Mouse (Mus musculus): Measurements from ENCODE around the gene Slc7a7. TPM values are rescaled to one million over a fixed set of nuclear protein-coding genes. Genes with fewer than 3 reads are reported as not detected.

Gene Slc7a7
- total RNA-seq, 2 experiments from 2014 or later: 3.8 to 4.0 TPM

DNA sequence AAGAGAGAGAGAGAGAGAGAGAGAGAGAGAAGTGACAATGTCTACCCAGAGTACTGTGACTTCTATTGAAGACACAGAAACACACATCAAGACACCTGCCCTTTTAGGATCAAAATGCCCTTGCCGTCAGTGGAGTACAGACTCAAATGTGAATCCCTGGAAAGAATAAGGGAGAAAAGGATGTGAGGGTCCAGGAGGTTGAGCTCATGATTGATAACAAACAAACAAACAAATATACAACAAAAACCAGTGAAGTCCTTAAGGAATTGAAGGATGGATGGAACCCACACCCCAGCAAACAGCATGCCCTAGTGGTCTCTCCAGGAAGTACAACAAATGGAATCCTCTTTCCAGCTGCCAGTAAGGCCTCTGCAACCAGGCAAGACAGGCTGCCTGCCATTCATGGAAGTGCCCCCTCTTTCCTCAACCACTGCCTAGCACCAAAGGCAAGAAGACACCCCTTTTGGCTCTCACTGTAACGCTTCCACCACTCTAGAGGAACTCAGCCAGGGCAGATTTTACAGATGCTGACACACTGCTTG, 4.9 kb downstream of the Slc7a7 start:
- DNase-seq: peak; percentile 51 to 74

DNA sequence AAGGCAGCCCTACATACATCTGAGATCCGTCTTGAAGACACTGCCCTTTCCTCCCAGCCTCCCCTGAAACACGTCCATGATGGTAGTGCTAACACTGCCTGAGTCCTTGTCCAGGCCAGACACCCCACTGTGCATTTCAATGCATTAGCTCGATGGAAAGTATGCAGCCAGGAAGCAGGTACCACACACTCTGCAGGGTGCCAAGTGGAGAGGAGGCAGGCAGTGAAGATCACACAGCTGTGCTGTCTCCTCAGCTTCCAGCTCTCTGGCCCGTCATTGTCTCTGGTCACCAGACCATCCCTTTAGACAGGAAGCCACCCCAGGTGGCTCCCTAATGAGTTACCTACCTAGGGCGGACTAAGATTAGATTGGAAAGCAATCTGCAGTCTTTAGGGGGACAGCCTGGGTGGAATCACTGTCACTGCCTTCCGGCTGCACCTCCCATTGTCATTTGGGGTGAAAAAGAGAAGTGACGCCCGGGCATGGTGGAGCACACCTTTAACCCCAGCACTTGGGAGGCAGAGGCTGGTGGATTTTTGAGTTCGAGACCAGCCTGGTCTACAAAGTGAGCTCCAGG, 5.5 kb downstream of the Slc7a7 start:
- no peak for DNase-seq

DNA sequence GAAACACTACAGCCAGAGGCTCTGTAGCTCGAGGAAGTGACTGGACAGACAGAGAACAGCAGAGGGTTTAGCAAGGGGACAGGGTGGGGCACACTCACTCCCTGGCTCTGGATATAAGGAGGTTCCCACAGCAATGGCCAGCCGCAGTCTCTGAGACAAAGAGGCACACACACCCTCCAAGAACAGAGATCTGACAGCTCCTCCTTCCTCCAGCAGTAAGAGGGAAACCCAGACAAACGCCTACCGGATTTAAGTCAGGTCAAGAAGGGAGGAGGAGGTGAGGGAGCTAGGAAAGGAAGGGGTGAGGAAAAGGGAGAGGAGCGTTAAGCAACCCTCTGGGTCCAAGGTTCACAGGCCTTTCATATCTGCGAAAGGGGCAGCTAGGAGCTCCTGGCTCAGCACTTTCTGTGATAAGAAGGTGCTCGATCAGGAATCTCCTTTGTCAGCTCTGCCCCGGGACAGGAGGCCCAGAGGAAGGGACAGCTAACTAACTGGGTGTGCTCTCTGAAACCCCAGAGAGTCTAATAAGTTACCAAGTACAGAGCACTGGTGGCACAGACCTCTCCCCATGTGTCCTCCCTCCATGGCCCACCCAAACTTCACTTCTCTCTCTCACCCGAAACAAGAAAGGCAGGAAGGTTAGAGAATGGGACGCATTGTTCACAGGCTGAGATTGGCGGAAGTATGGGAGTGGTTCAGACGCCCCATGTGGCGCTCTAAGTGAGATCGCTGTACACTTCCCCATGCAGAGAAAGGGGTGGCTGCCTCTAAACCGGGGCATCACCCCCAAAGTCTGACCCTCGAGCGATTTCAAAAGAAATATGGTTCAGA, 7.4 kb downstream of the Slc7a7 start:
- no peak for DNase-seq

DNA sequence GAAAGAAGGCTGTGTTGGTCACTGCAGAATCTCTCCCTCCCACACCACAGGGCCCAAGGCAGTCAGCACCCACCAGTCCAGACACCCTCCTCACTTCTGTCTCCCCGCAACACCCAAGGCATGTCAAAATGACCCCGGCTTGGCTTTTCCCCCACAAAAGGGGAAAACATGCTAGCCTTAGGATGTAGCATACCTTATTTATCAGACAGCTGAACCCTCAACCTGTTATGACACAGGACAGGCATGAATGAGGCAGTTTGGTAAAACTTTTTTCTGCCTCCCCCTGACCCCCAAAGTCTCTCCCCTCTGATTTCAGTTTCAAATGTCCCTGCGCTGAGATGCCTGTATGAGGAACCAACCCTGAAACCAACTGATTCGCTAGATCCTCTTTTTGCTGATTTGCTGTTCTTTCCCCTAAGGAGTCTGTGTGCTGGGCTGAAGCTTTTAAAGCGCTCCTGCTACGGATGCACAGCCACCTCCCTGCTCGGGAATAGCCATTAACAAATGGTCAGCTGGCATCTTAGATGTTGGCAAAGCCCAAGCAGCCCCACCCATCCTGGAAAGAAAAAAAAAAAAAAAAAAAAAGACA, 8.4 kb downstream of the Slc7a7 start:
- no peak for DNase-seq

DNA sequence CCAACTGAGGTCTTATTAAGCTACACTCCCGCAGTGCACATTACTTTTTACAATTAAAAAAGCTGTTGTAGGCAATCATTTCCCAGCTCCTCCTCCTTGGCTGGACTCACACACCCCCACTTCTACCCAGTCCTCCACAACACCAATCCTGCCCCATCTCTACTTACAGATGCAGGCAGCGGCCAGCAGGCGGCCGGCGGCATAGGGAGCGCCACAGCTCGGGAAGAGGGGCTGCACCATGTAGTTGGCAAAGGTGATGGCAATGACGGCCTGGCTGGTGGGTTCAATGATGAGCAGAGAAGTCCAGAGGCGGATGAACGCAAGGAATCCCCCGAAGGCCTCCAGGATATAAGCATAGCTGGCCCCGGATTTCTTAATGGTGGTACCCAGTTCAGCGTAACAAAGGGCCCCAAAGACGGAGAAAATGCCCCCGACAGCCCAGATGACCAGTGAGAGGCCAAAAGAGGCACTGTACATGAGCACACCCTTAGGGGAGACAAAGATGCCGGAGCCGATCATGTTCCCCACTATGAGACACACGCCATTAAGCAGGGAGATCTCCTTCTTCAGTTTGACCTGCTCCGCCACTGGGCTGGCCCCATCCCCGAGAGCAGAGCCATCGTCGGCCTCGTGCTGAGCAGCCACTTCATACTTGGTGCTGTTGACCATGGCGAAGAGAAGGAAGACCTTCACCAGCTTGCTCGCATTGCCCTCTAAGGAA, 9.1 kb downstream of the Slc7a7 start:
- DNase-seq: no peak

DNA sequence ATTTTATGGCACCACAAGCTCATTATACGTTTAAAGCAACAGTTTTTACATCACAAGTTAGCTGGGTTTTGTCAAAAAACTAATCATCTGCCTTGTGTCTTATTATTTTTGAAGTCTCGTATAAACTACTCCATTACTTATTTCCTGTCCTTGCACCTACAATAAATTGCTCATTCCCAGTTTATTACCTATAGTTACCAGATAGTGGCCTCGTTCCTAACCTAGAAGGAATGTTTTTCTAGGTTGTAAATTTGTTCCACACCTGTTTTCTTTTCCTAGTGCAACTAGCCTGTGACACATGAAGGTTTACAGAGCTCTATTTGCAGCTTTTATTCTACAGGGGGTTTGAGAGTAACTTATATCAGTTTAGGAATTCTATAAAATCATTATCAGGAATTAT, 15.9 kb downstream of the Slc7a7 start:
- no peak for DNase-seq

DNA sequence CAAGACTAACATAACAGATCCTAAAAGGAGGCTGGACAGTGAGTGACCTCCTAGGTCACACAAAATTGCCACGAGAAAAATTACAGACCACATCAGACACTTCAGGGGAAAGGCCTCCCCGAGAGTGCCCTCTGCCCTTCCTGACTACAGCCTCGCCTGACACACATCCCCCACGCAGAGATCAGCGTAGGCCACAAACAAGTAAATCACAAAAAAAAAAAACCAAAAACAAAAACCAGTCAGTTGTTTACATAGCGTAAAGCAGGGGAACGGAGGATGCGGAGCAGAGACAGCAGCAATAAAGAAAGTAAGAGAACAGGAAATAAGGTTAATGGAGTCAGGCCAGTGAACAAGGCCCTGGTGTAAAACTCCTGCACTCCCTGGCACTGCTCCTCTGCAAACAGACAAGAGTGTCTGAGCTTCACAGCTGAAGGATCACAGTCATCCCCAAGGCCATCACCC, 18.6 kb downstream of the Slc7a7 start:
- no peak for DNase-seq

DNA sequence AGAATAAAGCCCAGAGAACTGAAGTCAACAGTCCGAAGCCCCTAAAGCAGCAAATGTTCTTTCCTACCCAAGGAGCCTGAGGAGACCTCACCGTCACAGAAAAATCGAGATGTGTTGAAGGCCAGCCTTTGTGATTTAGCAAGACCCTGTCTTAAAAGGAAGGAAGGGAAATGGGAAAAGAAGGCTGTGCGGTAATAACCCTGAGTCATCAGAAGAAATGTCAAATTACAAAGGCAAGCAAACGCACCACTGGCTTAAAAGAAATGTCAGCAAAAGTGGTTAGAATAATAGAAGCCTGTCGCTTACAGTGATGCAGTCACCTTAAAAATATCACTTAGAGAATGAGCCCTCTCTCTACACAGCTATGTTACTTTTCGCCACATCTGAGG, 19.1 kb downstream of the Slc7a7 start:
- no peak for DNase-seq

DNA sequence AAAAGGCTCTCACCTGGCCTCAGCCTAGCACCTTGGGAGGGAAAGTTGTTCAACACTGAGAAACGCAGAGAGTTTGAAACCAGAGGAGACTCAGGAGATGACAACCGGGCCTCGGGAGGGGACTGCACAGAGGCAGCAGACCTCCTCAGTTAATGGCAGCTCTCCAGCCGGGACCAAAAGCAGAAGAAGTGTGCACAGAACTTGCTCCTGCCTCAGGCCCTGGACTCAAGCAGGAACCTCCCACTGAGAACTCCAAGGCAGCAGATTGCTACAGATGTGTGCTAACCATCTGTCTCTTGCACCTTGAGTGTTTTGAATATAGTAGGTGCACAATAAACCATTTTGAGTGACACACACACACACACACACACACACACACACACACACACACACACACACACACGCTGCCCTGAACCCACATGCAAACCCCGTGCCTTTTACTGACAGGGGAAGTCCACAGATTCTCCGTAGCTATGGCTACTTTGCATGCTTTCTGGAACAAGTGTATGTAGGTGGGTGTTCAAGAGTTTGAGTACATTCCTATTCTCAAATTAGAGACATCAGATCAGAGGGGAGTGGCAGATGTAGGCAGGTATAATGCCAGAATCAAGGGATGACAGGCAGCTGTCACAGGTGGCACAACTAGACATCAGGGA, 19.6 kb downstream of the Slc7a7 start:
- no peak for DNase-seq

DNA sequence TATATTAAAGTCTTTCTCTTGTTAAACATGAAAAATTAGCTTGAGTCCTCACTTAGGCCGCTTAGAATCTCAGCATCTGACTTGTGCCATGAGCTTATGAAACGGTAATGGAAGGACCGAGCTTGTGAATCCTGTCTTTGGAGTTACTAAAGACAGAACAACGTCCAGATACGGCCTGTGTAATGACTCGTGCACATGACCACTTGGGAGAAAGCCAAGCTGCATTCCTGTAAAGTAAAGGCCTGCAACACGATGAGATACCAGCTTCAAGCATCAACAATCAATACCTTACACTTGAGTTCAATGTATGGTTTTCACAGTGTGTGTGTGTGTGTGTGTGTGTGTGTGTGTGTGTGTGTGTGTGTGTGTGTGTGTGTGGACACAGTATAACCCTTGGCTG, 20.9 kb downstream of the Slc7a7 start:
- no peak for DNase-seq

DNA sequence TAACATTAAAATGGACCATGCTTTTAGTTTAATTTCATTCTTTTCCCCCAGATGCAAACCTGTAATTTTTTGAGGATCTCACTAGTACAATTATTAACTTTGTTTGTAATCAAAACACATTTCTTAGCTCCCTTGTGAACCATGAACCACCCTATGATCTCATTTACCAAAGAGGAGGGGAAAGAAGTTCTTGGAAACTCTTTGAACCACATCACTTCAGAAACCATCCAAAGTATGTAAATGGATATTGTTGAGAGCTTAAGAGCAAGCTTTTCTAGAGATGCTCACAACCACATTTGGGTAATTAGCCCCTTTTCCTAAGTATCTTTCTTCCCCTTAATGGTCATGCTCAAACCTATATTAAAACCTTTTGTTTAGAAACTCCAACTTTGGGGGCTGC, 23.3 kb downstream of the Slc7a7 start:
- no peak for DNase-seq

DNA sequence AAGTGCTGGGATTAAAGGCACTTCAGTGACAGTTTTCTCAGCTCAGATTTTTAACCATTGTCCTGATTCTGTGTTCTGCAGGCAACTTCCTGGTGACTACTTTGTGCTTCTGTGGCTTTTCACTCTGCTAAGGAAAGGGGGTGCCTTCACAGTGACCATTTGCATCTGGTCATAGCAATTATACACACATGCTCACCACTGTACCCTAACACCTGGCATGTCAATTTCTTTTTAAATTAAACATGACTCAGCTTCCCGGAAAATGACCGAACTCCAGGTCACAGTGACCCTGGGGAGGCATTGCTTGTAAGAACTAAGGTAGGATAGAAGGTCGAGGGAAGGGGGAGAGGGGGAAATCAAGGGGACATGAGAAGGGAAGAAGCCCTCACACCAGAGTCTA, 23.8 kb downstream of the Slc7a7 start:
- no peak for DNase-seq

DNA sequence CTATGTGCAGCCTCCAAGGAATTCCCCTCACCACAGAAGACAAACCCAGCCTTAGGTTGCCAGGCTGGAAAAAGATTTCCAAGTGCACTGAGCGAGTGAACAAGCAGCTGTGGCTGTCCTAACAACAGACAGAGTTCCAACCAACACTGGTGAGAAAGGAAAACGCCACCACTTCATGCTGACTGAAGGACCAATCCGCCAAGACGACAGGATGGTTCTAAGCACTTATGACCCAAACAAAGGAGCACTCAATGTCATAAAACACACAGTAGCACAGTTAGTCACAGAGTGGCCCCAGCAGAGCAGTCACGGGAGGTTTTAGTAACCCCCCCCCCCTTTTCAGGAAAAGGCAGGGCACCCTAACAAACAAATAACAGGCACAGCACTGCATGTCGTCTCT, 26.7 kb downstream of the Slc7a7 start:
- no peak for DNase-seq

DNA sequence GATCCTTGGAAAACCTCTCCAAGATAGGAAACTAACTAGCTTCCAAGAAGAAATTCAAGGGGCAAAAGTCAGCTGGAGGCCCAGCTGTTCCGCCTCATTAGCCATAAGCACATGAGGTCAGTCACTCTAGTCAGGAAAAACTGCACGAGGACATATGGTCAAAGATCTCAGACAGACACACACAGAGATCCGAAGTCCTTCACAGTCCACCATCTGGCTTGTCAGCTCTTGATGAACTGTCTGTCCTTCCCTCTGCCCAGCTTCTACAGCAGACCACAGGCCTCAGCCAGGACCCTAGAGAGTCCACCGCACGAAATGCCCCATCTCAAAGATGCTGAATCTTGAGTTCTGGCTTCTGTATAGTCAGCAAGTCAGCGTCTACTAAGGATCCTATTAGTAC, 30.0 kb downstream of the Slc7a7 start:
- DNase-seq: no peak

DNA sequence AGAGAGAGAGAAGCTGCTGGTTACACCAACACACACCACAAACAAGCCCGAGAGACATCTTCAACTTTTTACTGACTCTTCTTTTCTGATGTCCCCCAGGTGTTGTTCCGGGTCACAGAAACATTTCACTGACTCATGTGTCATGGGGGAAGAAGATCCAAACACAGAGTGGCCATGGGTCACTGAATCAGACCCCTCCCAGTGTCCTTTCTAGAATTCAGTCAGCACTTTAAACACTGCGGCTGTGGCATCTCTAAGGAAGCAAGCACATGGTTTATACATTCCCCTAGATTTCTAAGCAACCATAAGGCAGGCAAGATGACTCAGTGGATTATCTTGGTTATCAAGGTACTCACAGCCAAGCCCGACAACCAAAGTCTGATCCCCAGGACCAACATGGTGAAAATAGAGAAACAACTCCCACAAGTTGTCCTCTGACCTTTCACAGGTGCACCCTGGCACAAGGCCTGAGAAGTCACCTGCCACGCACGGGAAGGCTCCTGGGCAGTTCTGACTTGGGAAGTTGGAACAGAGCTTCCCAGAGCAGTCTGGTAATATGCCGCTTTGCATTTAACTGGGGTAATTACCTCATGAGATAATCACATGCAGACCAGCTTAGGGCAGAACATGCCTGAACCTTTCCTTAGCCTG, 31.5 kb downstream of the Slc7a7 start:
- DNase-seq: no peak

DNA sequence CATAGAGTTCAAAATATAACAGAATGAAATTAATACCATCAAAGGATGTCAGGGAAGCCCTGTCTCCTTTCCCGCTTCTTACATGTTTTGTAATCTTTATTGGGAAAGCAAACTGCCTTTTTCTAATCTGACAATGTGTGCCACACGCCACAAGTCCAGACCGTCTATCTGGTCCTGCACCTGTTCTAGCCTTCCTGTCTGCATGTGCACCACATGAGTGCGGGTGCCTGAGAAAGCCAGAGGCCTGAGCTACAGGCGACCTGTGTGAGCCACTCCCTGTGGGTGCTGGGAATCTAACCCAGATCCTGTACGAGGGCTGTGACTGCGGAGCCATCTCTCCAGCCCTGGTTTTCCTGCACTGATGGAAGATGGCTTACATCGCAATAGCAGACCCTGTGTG, 33.2 kb downstream of the Slc7a7 start:
- DNase-seq: no peak

DNA sequence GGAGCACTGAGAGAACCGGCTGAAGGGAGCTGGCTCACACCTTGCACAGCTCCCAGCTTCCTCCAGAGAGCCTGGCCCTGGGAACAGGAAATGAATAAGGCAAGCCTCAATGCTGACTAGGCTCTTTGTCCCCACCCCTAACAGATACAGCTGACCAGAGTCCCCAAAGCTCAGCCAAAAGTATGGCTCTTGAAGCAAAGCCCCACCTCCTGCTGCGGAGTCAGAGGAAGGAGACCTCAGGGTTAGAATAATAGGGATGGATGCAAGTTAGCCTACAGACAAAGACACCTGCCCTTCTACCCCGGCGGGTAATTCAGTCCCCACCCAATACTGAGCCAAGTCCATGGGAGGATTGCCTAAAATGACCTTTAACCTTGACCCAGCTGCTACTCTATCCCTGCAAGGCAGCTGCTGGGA, 34.2 kb downstream of the Slc7a7 start:
- DNase-seq: peak in 1 of 2 experiments; percentile 19

DNA sequence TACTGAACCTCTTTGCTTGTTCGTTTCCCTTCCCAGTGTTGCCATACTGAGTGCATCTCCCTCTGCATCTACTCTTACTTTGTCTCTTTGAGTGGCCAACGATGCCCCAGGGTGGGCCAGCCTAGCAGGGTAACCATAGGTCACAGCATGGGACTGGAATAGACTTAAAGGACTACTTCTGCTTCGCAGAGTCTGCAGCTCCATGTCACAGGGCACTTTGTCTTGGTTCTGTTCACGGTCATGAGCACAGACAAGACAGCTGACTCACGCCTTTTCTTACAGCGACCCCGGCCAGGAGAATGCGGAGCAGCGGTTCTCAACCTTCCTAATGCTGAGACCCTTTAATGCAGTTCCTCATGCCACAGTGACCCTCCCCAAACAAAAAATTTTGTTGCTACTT, 34.9 kb downstream of the Slc7a7 start:
- no peak for DNase-seq

DNA sequence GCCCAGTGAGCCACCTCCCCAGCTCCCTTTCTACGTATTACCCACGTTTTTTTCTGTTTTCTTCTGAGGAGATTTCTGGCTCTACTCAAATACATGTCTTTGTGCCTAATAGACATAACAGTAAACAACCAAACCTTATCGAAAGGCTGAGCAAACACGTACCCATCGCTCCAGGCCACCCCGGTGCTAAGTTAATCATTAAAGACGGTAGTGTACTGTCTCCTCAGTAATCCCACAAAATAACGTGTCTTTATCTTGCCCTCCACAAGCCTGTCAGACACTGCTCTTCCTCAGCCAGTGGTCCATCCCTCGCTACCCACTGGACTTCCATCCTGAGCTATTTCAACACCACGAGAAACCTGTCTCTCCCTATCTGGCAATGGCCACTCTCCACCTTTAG, 35.8 kb downstream of the Slc7a7 start:
- DNase-seq: no peak

DNA sequence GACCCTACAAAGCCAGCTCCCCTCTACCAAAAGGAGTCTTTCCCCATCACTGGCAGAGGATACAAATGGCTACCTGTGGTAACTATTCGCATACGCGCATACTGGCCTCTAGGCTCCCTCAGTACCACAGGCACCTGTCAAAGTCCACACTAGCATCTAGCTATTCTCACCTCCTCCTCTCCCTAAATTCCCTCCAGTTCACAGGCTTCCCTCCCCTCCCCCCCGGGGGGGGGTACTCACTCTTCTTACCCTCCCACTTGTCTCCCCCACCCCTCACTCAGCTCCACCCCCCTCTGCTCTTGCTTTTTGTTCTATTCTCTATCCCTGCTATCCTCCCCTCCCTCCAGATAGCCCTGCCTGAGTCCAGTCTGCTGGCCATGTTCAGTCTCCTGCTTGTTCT, 37.0 kb downstream of the Slc7a7 start:
- no peak for DNase-seq

DNA sequence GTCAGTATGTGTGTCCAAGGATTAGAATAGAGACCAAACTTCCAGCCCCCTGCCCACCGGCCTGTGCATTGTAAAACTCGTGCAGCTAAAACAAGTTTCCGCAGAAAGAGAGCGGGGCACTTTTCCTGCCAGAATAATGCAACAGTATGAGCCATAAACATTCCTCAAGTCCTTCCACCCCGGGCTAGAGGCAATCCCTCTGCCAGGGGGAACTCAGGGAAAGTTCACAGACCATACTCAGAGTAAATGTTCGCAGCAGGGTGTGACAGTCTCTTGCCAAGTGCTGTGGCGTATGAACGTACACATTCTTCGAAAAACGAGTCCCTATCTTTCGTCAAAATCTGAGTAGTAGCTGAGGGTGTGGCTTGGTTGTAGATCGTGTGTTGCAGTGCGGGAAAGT, 38.0 kb downstream of the Slc7a7 start:
- DNase-seq: no peak

DNA sequence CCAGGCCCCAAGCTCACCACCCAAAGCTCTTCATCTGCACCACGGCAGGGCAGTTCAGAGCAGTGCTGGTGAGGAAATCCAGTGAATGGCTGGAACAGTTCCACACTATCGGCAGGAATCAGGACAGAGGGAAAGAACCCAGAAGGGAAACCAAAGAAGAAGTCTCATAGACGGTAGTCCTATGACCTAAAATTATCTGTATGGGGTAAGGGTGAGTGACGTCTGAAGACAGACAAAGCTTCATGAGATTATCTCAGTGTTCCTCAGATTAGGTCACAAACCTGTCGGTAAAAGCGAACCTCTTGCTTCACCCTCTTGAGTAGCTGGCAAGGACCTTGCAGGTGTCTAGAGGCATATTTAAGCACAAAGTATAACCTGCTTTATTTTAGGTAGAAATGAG, 40.4 kb downstream of the Slc7a7 start:
- no peak for DNase-seq

All from adrenal gland, postnatal 36 days (tissue).